Mouse (Mus musculus): ENCODE measurements around the gene Hmga1b. TPM values are rescaled to one million over a fixed set of nuclear protein-coding genes. Genes with fewer than 3 reads are reported as not detected.

Hmga1b gene
- total and polyA plus RNA-seq, 2 experiments from 2014 or later, result 0.95 to 1.6 TPM

- DNase-seq (peak; percentile 94), ATAC-seq (peak; percentile 61)
- Histone ChIP-seq H3K4me2 (ENCODE audit: low read depth) (peak overlapping the region; percentile 91), H3K27me3 (ENCODE audit: insufficient read depth, low read length) (no peaks in the 10 kb centered on the region), H3K27ac (ENCODE audit: low read depth, low read length) (no peak overlapping the region), H3K4me1 (ENCODE audit: insufficient read depth) (no peaks in the 10 kb centered on the region; the same call in 1 of the 2 replicates), H3K9me3 (ENCODE audit: low read length) (no peaks in the 10 kb centered on the region), H3K4me3 (ENCODE audit: low read depth, low read length) (peak overlapping the region; percentile 71), H3K36me3 (ENCODE audit: insufficient read depth) (peaks cover 51% of the 10 kb centered on the region), H3K9ac (peak overlapping the region; percentile 74)
- TF ChIP-seq CTCF (IDR thresholded peaks at IDR 0.05; ENCODE audit: low read depth), result peak; percentile 96
- 10% methylated on average over 17 of the region's 17 CpGs for WGBS
These were observed 42.1 kb upstream of the Hmga1b start for GRCm38 (mm10) chr11:120720450-120720849.

DNA sequence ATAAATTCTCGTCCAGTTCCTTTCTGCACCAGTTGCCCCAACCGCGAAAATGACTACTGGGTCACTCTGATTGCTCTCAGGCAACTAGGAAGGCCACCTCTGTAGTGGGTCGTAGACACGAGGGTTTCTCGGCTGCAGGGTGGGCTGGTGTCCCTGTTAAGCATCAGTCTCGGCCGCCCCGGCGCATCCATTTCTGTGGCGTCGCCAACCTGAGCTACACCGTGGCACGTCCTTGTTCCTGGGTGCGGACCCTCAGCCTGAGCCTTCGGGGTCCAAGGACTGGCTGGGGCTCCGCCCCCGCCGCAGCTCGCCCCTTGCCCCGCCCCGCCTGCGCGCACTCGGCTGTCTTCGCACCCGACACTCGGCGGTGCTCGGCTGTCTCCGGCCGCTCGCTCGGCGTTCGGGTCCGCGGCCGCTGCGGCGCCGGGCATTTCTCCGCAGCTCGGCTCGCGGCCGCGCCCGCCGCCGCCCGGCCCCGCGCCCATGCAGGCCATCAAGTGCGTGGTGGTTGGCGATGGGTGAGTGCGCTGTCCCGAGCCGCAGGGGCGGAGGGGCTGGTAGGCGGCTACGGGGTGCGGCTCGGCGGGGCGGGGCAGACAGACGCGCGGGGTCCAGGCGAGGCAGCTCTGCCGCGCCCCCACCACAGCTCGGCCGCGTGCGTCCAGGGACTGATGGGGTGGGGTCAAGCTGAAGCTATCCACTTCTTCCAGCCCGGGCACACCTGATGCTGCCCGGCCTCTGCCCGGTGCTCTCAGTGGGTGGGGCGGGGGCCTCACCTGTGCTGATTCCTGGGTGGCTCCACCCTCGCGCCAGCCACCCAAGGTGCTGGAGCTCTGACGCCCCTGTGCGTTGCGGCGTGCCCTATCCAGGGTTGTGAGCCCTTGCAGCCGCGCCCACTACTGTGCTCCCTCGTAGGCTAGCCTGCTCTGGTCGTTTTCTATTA is 41.2 kb upstream of the Hmga1b start, which contains the start of gene Rac3:
TSS of gene Rac3 (plus strand) at position 347 of the 943 bp plus-strand sequence.
- peak; percentile 89 for ATAC-seq
- peak within 1 kb of the TSS; percentile 64; the same call in 1 of the 2 replicates for H3K27ac ChIP-seq (ENCODE audit: low read depth, low read length)

GRCm38 (mm10) chr11:120722067-120722630 is 40.4 kb upstream of the Hmga1b start:
- ATAC-seq, result peak; percentile 17

More for the DNA sequence above, 41.2 kb upstream of the Hmga1b start, which contains the start of gene Rac3:
- Histone ChIP-seq H3K4me3 (ENCODE audit: low read depth, low read length) (peak within 1 kb of the TSS; percentile 71), H3K4me1 (ENCODE audit: insufficient read depth) (no peaks in the 10 kb centered on the region; the same call in 1 of the 2 replicates), H3K36me3 (ENCODE audit: insufficient read depth) (peaks cover 42% of the 10 kb centered on the region), H3K9me3 (ENCODE audit: low read length) (no peaks in the 10 kb centered on the region), H3K4me2 (ENCODE audit: low read depth) (peak within 1 kb of the TSS; percentile 91), H3K27me3 (ENCODE audit: insufficient read depth, low read length) (no peaks in the 10 kb centered on the region), H3K9ac (peak within 1 kb of the TSS; percentile 74)
- WGBS, result 2% methylated on average over 89 of the region's 90 CpGs
- no peak for TF ChIP-seq CTCF (IDR thresholded peaks at IDR 0.05; ENCODE audit: low read depth)
- peak; percentile 88 for DNase-seq

GRCm38 (mm10) chr11:120722761-120723382 is 39.7 kb upstream of the Hmga1b start:
- H3K9ac ChIP-seq, result peak overlapping the region; percentile 74; the same call in 1 of the 2 replicates
- no peak for DNase-seq
- ATAC-seq, result no peak

More at GRCm38 (mm10) chr11:120722067-120722630, 40.4 kb upstream of the Hmga1b start:
- no peak for DNase-seq
- Histone ChIP-seq H3K4me2 (ENCODE audit: low read depth) (peak overlapping the region; percentile 91), H3K4me3 (ENCODE audit: low read depth, low read length) (peak overlapping the region; percentile 71), H3K4me1 (ENCODE audit: insufficient read depth) (no peaks in the 10 kb centered on the region; the same call in 1 of the 2 replicates), H3K27ac (ENCODE audit: low read depth, low read length) (no peak overlapping the region), H3K27me3 (ENCODE audit: insufficient read depth, low read length) (no peaks in the 10 kb centered on the region), H3K9ac (peak overlapping the region; percentile 74), H3K9me3 (ENCODE audit: low read length) (no peaks in the 10 kb centered on the region), H3K36me3 (ENCODE audit: insufficient read depth) (peaks cover 36% of the 10 kb centered on the region)
- TF ChIP-seq CTCF (IDR thresholded peaks at IDR 0.05; ENCODE audit: low read depth), result peak; percentile 21
- 18% methylated on average over 21 of the region's 21 CpGs for WGBS

GRCm38 (mm10) chr11:120723509-120723908 is 39.1 kb upstream of the Hmga1b start:
- DNase-seq, result no peak
- Histone ChIP-seq H3K27me3 (ENCODE audit: insufficient read depth, low read length) (no peaks in the 10 kb centered on the region), H3K36me3 (ENCODE audit: insufficient read depth) (peaks cover 23% of the 10 kb centered on the region), H3K4me2 (ENCODE audit: low read depth) (no peak overlapping the region), H3K9me3 (ENCODE audit: low read length) (no peaks in the 10 kb centered on the region), H3K9ac (no peak overlapping the region), H3K27ac (ENCODE audit: low read depth, low read length) (no peak overlapping the region), H3K4me3 (ENCODE audit: low read depth, low read length) (no peak overlapping the region), H3K4me1 (ENCODE audit: insufficient read depth) (no peaks in the 10 kb centered on the region; the same call in 1 of the 2 replicates)
- TF ChIP-seq CTCF (IDR thresholded peaks at IDR 0.05; ENCODE audit: low read depth), result no peak
- ATAC-seq, result no peak
- WGBS, result 85% methylated on average over 7 of the region's 7 CpGs

More at GRCm38 (mm10) chr11:120722761-120723382, 39.7 kb upstream of the Hmga1b start:
- no peak overlapping the region for H3K27ac ChIP-seq (ENCODE audit: low read depth, low read length)
- H3K9me3 ChIP-seq (ENCODE audit: low read length), result no peaks in the 10 kb centered on the region
- WGBS, result 88% methylated on average over 11 of the region's 11 CpGs
- no peak for TF ChIP-seq CTCF (IDR thresholded peaks at IDR 0.05; ENCODE audit: low read depth)
- peak overlapping the region; percentile 71 for H3K4me3 ChIP-seq (ENCODE audit: low read depth, low read length)
- H3K36me3 ChIP-seq (ENCODE audit: insufficient read depth), result peaks cover 29% of the 10 kb centered on the region
- no peaks in the 10 kb centered on the region; the same call in 1 of the 2 replicates for H3K4me1 ChIP-seq (ENCODE audit: insufficient read depth)
- H3K27me3 ChIP-seq (ENCODE audit: insufficient read depth, low read length), result no peaks in the 10 kb centered on the region
- peak overlapping the region; percentile 91 for H3K4me2 ChIP-seq (ENCODE audit: low read depth)
